10 mouse cellular contexts compared by ENCODE assay signal in the genomic region with DNA sequence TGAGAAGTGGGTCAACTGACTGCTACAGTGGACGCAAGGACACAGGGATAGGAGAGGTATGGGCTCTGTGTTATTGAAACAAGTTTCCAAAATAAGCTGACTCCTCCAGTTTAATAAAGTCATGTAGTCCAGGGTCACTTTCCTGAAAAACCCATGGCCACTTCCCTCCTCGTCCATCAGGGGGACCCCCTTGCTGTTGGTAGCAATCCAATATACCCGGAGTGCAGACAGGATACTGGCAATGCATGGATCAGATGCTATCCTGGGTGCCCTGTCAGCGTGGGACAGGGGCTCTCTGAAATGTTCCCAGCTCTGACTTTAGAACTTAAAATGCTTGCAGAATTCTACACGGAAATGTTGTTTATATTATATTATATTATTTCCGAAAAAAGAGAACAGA. TPM values are rescaled to one million over a fixed set of nuclear protein-coding genes. Genes with fewer than 3 reads are reported as not detected.
DNase-seq lines count a peak whose midpoint lies in the region; TF ChIP-seq lines count a peak whose summit lies in the region.
"Had no signal": no experiment of that assay in that cellular context is flagged by ENCODE, and none has a peak within 500 bp of the region (broad histone marks: within the 10 kb centered on the region; RNA-seq: fewer than 3 reads in every experiment).

No protein-coding gene starts in this region.

- DNase-seq in cerebellum, adult 2 months: no peak
- no peak for DNase-seq in cerebellum, adult 18-20 months
- peak; percentile 35 for DNase-seq in kidney, postnatal 14 days
- DNase-seq in kidney, adult 9 months: no peak
- DNase-seq in 3T3-L1 (ENCODE audit: low read depth, low spot score): peak; percentile 60
- DNase-seq in embryo, embryonic 11 days: peak; percentile 57
- no peak for DNase-seq in spleen, postnatal 4 days (ENCODE audit: low spot score in 2 of 2)
- no peak for DNase-seq in frontal cortex, postnatal 25 days (ENCODE audit: low spot score in 2 of 2)
- DNase-seq: layer of hippocampus, adult 9-11 months had no signal

- peaks cover 3% of the 10 kb centered on the region; the same call in 1 of the 2 replicates for H3K4me1 ChIP-seq in cerebellum, adult 2 months (ENCODE audit: control insufficient read depth, insufficient read depth, low read length)
- H3K4me1 ChIP-seq: embryonic facial prominence, embryonic 13.5 days had no signal

- H3K27me3 ChIP-seq in cerebellum, adult 2 months (ENCODE audit: control insufficient read depth, insufficient read depth, low read length): no peaks in the 10 kb centered on the region
- H3K27me3 ChIP-seq: embryonic facial prominence, embryonic 13.5 days had no signal

- 44% methylated on average over 6 of the region's 6 CpGs for WGBS in cerebellum, adult 2 months

- no peak overlapping the region for H3K27ac ChIP-seq in cerebellum, adult 2 months (ENCODE audit: insufficient read depth, low read length)
- H3K27ac ChIP-seq: embryonic facial prominence, embryonic 13.5 days had no signal

- TF ChIP-seq CTCF in cerebellum, adult 2 months (IDR thresholded peaks at IDR 0.05; ENCODE audit: borderline replicate concordance, insufficient read depth, low read depth, low read length): peak; percentile 20; the same call in 1 of the 2 replicates

- TF ChIP-seq POLR2A in cerebellum, adult 2 months (IDR thresholded peaks at IDR 0.05; ENCODE audit: borderline replicate concordance, insufficient read depth, low read length): no peak

- no peak overlapping the region for H3K4me3 ChIP-seq in cerebellum, adult 2 months (replicated peaks; ENCODE audit: insufficient read depth, low read depth, low read length)
- H3K4me3 ChIP-seq: embryonic facial prominence, embryonic 13.5 days had no signal

RNA-seq across cellular contexts. Expression of a gene that starts 34.0 kb away (rescaled TPM):
- 60.2 and 61.4 TPM in 2 replicates for polyA plus RNA-seq in cerebellum, adult 2 months (2012; rRNA removed)

Comparison
In these comparisons a context has a peak if more than half of its experiments do, and no peak if none do; other contexts are left out.
1. DNase-seq: peak in kidney, postnatal 14 days (single experiment), 3T3-L1 (single experiment) and embryo, embryonic 11 days (single experiment); none in cerebellum, adult 2 months (0 of 2), cerebellum, adult 18-20 months (0 of 2), kidney, adult 9 months (single experiment), spleen, postnatal 4 days (0 of 2) and frontal cortex, postnatal 25 days (0 of 2).